Mouse (Mus musculus): ENCODE data around the gene Chat.
"Not testable (repeated sequence)": the region's sequence is repeated elsewhere in the genome, so short reads cannot be mapped to it uniquely, and the experiment has no call there.

The Chat gene

DNA sequence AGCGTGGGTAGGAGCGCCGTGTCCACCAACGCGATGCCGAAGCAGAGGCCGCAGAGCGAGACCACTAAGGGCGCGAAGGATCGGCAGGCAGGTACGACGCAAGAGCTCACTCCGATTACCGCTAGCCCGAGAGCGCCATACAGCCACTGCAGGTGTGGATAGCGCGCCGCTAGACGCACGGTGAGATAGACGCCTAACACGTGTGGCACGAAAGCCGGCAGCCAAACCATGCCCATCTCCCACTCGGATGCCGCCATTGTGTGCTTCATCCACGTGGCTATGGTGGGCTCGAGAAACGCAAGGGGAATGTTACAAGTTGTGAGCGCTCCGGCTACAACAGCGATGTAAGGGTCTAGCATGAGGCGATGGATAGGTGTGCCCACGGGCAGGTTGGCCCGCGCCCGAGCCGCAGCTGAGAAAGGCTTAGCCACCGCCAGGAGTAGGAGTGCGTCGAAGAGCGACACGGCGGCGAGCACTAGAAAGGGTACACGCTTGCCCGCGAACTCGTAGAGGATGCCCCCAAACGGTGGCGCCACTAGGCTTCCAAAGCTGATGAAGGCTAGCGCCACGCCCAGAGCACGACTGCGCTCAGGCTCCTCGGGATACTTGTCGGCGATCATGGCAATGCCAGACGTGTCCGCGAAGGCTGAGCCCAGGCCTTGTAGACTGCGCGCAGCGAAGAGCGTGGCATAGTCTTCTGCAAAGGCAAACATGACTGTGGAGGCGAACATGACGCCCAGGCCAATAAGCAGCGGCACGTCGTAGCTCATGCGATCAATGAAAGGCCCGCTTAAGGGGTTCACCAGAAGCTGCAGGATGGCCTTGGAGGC, 2.4 kb downstream of the Chat start:
- DNase-seq (ENCODE audit: low read depth, low spot score): no peak

DNA sequence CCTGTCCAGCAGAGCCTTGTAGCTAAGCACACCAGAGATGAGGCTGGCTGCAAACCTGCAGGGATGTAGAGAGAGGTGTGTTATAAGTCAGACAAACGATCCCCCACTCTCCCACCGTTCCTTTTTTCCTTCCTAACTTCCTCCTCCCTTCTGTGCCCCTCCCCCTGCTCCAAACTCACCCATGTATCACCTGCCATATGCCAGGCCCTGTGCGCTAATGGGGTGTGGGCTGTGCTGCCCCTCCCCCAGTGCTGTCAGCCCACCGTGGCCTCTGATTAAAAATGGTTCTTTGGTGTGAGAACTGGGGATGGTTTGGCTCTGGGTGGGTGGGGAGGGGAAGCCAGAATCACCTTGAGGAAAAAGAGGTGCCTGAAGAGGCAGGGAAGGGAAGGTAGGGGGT, 13.2 kb downstream of the Chat start:
- no peak for DNase-seq (ENCODE audit: low read depth, low spot score)

DNA sequence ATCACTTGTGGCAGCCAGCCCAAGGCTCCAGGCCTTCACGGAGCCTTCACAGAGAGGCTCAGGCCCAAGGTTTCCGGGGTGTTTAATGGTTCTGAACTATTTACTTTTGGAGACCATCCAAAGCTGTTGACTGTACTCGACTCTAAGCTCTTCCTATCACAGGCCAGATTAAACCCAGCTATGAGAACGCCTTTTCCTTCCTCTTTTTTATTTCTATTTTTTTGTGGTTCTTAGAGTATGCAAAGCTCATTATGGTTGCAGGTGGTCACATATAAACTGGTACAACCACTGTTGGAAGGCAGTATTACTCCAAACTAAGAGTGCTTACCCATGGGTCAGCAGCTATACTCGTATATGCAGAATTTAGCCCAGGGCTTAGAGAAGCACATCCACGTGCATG, 18.8 kb downstream of the Chat start:
- no peak for DNase-seq (ENCODE audit: low read depth, low spot score)

DNA sequence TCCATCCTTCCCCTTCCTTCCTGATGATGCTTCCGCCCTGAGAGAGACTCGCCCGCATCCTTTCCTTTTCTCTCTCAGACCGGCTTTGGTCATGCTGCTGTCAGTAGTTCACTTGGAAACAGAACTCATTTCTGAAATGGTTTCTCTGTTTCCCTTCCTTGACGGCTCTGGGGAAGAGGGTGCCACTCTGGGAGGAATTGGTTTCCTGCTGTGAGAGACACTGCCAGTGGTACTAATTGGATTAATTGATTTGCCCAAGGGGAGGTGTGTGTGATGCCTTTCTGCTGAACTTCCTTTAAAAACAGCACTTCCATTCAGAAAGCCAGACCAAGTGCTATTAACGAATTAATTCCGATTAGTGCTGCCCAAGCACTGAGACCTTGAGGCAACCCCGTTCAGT, 22.3 kb downstream of the Chat start:
- DNase-seq (ENCODE audit: low read depth, low spot score): no peak

DNA sequence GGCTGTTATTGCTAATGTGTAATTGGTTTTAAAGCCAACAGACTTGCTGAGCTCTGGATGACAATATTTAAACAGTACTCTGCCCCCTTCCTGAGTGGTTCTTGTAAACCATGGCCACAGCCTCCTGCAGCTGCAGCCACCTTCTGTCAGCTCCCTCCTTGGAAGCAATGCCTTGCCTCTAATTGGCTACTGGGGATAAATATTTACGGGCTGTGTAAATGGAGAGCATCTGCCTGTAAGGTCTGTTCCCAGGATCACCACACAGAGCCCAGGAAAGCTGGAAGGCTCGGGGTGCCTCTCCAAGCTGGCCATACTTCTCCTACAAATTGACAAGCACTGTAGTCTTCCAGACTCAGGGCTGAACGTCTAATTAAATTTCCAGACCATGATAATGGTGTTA, 26.0 kb downstream of the Chat start:
- DNase-seq (ENCODE audit: low read depth, low spot score): no peak

DNA sequence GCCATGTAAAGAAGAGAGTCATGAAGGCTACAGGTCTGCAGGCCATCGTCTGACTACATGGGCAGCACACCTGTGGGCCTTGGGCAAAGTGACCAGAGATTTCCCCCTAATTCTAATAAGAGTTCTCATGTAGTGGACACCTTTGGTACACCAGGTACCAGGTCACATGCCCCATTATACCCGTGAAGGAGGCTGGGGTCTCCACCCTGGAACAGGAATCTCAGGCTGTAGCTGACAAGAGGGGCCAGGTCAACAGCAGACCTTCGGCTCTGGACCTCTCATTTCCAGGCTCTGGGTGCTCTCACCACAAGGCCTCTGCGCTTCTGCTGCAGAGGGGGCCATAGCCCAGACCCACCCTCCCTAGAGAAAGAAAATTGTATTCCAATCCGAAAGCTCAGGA, 26.5 kb downstream of the Chat start:
- DNase-seq (ENCODE audit: low read depth, low spot score): no peak

DNA sequence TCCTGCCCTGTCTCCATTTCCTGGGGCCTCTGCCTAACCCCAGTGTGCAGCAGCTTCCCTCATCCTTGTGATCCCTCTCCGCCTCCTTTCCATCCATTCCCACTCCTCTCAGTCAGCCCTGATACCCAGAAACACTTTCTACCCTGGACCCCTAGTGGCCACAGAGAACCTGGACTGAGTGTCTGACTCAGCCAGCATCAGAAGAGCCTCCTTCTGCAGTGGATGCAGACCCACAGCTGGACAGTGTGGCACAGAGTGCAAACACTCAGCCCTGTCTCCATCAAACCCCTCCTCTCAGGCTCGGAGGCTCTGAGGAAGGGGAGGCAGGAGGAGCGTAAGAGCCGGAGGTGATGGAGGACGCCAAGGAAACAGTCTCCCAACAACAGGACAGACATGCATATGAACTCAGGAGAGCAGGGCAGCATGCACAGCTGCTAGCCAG, 28.4 kb downstream of the Chat start:
- DNase-seq (ENCODE audit: low read depth, low spot score): no peak

DNA sequence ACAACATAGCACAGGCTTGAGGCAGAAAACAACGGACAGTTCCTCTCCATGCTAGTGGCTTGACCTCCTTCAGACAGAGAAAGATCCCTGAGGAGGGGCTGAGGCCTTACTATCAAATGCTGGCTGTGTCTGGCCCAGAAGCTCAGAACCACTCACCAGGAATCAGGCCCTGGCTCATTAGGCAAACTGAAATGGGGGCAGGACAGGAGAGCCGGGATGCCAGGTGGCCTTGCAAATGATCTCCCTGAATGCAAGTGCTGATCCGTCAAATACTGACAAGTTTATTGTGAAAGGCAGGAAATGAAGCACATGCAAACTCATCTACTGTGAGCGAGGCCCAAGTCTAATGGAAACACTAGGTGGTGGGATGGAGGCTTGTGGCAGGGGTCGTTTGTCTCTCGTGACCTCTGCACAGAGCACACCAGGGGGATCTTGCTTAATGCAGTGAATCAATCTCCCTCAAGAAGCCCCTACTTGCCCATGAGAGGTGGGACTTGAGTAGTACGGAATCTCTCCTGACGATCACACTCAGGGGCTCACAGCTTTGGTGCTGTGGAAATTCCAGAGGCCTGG, 36.7 kb downstream of the Chat start:
- no peak for DNase-seq (ENCODE audit: low read depth, low spot score)

DNA sequence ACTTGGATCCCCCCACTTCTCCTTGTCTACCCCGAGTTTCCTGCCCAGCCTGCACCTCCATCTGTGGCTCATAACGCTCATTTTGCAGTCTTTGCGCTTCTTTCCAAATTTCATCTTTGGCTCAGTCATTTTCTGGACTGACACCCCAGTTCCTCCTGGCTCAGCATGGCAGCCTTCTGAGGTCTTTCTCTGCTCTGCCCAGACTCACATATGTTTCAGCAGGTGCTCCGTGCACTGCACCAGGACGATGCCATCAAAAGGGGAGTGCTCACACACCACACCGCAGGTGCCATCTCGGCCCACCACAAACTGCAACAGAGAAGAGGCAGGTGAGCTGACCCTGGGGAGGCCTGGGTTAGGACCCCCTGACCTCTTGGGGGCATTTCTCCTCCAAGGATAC, 41.8 kb downstream of the Chat start:
- no peak for DNase-seq (ENCODE audit: low read depth, low spot score)

DNA sequence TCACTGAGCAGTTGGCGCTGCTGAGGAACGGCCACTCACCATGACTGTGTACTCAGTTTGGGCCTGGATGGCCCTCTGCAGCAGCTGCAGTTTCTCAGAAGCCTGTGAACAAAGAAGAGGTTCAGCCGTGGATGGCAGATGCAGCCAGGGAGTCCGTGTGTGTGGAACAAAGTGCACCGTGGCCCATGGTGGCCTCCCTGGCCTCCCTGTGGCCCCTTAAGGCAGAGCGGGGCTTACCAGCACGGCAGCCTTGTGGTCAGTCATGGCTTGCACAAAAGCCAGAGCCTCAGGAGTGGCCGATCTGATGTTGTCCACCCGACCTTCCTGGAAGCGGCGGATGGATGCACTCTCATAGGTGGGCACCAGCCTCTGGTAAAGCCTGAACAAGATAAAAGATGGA, 47.0 kb downstream of the Chat start:
- DNase-seq (ENCODE audit: low read depth, low spot score): no peak

DNA sequence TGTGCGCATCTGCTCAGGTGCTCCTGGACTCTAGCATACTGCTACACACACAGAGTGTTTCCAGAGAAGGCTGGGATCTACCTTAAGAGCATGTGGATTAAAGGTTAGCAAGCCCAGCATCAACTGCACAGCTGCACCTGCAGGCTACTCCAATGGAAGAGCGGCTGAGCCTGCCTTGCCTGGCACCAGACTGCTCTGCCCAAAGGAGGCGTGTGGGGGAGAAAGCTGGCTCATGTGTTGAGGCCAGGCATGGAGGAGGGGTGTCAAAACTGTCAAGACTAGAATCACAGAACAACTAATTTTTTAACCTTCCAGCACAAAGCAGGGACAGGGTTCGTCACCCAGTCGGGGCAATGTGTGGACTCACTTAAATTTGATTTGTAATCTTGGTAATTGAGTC, 53.7 kb downstream of the Chat start:
- no peak for DNase-seq (ENCODE audit: low read depth, low spot score)

DNA sequence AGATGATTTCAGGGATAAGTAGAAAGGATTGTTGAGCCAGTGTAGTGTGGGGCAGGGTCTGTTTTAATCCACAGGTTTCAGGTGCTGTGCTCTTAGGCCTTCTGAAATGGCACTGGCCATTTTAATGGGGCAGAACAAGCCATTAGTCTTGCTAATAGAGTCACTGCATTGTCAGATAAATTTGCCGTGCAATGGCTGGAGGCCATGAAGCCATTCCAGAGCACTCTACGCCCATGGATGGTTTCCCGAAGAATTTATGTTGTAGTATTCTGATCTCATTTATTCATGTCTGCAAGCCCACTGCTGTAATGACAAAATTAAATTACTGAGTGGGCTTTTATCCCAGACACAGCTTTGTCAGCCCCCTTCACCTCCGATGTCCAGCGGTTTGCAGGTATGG, 55.7 kb downstream of the Chat start:
- no peak for DNase-seq (ENCODE audit: low read depth, low spot score)

DNA sequence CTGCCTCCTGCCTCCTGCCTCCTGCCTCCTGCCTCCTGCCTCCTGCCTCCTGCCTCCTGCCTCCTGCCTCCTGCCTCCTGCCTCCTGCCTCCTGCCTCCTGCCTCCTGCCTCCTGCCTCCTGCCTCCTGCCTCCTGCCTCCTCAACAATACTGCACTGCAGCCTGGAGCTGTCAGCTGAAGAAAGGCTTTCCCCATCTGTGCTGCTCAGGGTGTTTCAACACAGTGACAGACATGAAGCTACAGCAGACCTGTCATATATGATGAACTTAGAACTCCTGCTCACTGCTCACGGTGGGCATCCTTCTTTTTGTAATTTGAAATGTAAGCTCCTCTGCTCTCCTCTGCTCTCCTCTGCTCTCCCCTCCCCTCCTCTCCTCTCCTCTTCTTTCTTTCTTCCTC, 60.4 kb downstream of the Chat start:
- not testable (repeated sequence) for DNase-seq (ENCODE audit: low read depth, low spot score)

DNA sequence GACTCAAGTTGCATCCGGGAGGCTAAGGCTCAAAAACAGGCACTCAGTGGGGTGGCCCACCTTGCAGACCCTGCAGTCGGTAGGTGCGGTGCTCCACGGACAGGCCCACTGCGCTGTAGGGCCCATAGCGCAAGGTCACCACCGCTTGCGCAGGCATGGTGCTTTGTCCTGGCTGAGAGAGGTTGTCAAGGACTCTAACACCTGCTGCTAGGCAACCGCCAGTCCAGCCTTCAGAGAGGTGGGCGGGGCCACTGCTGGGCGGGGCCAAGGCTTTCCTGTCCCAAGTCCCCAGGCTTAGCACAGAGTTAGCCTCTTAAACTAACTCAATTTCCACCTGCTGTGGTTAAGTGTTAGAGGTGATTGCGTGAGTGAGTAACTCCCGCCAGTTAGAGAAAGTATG, 77.6 kb downstream of the Chat start, which contains the start of gene 1700024G13Rik:
Gene 1700024G13Rik, minus strand, starts transcription at position 196 of the 400 bp plus-strand sequence.
- DNase-seq (ENCODE audit: low read depth, low spot score): peak; percentile 77

DNA sequence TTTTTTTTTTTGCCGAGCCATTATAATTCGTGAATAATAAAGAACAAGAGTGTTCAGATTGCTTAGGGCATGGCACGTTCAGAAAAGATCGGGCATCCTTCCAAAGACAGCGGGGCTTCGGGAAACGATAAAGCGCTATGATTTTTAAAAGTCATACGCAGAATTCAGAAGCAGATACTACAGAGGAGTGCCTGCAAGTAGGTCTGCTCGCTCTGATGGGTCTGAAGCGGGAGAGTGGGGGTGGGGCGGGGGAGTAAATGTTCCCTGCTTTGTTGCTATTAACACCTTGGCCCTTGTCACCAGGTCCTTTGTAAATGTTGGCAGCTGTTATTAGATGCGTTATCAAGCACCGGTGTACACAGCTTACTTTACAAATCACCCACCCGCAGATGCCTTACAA, 84.2 kb downstream of the Chat start:
- no peak for DNase-seq (ENCODE audit: low read depth, low spot score)

DNA sequence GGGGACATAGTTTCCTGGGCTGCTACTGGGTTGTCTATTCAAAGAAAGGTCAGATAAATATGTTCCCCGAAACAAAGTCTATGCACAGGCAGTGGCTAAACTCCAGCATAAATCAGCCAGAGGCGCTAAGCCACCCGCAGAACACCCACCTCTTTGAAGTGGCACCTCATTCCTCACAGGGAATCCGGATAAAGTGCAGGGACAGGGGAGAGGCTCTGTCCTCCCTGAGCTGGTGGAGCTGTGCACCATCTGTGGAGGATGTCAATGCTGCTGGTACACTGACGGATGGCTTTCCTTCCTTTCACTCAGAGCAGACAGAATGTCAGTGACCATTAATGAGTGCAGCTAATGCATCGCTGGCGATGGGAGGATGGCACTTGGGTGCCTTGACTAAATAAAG, 84.7 kb downstream of the Chat start:
- DNase-seq (ENCODE audit: low read depth, low spot score): no peak

DNA sequence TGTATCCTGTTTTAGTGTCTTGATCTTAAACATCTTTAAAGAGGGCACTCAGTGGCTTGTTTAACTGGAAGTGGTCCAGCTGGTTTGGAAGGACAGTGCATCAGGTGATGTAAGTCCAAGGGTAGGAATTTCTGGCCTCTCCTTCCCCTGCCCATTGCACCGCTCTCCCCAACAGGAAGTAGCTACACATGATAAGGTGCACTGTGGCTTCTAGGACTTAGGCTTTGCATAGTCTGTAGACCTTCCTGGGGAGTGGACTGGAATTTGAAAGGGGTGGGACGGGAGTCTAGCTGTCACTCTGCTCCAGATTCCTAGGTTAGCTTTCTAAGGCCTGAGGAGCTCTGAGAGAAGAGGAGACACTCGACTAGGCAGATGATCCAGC, 85.7 kb downstream of the Chat start:
- DNase-seq (ENCODE audit: low read depth, low spot score): no peak

DNA sequence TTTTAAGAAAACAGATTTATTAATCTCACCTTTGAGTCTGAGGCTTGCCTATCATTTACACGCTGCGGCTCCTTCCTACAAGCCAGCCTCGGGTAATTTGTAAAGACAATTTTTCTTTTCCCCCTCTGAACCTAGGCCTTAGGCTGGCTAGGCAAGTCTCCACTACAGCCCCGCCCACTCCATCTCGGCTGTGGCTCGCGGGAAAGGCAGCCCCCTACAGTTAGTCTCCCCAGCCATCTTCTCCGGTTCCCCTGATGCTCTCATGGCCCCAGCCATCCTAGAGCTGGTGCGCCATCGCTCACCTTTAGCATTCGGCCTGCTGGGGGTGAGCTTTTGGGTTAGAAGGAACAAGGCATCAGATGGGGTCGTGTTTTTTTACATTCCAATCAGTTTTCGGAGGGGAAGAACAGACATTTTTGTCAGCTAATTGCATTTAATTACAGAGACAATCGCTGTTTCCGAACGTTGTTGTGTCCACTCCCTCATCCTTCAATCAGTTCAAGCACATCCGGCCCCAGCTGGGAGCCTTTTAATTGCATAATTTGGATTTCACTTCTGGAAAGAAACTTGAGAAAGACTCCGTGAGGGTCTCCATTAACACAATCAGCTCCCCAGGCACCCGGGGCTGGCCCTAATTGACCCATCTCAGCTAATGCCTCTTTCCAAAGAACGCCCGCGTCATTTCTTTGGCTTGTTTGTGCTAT, 86.2 kb downstream of the Chat start:
- no peak for DNase-seq (ENCODE audit: low read depth, low spot score)

DNA sequence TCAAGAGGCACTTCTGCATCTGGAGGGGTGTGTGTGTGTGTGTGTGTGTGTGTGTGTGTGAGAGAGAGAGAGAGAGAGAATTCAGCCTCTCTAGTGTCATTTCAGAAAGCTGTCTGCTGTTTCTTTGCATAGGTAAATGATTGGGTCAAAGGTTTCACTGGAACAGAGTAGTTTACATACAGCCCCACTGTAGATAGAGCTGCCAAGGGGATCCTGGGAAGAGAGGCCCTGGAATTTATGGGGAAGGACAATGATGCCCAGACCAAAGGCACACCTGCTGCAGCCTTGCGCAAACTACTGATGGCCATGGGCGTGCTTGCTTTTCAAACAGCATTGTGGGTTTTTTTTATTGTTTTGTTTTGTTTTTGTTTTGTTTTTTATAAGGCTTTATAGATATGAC, 93.3 kb downstream of the Chat start:
- DNase-seq (ENCODE audit: low read depth, low spot score): no peak

DNA sequence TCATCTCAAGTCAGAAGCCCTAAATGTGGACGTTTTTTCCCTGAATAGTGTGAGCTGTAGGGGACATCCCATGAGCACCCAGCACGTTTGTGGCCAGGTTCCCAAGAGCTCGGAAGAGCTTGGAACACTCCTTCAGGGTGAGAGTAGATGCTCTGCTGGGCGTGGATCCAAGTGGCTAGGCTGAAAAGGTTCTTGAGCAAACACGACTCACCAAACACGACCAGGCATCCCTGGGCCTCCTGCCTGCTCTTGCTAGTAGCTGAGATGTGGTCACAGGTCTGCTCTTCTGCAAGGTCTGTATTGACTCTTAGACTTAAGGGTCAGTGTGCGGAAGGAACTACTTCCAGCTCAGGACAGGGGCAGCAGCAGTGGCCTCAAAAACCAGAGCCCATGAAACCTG, 96.0 kb downstream of the Chat start:
- DNase-seq (ENCODE audit: low read depth, low spot score): no peak

DNA sequence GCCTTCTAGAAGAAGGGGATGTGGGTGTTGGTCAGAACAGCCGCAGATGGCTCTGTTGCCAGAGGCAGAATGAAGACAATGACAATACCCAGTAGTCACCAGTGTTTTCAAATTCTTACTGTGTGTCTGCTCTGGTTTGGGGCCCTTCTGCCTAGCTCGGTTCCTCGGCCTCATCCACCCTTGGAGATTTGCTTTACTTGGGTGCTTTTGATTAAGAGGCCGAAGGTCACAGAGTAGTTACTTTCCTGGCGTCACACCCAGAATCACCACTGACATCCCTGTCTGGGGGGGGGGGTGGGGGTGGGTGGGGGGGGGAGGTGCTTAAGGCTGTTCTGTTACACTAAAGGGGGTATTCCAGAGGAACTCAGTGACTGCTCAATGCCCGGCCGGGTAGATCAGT, 101.4 kb downstream of the Chat start:
- no peak for DNase-seq (ENCODE audit: low read depth, low spot score)

Data from retina, adult 2 months (tissue).